Mouse (Mus musculus) left cerebral cortex, adult 6 months (tissue): ENCODE results near the gene Hsdl1. TPM values are rescaled to one million over a fixed set of nuclear protein-coding genes. Genes with fewer than 3 reads are reported as not detected.

ENCODE experiments used
- long read RNA-seq, 2 experiments: library from polyadenylated mRNA; unstranded; transcript quantifications; one replicate each; pipeline ENCODE4 v2.0.0; 2019 to 2020
- polyA plus RNA-seq: library from polyadenylated mRNA; unstranded; fragments of <200 nt; fragmentation: Nextera tagmentation; gene quantifications from 2 replicates; pipeline ENCODE4 v1.2.3, GENCODE M21; 2021

Gene Hsdl1
- polyA plus RNA-seq, result 32.9 and 40.8 TPM in 2 replicates
- long read RNA-seq, experiment 1, transcript Hsdl1-201 (5 exons, 3,141 nt), result major isoform, 435 of 518 reads
- long read RNA-seq, experiment 1, partial matches to known transcripts, result 11 of 518 reads
- long read RNA-seq, experiment 1, other reads (novel, unspliced or antisense), result 72 of 518 reads
- long read RNA-seq, experiment 2, transcript Hsdl1-201 (5 exons, 3,141 nt), result major isoform, 48 of 64 reads
- long read RNA-seq, experiment 2, partial matches to known transcripts, result 3 of 64 reads
- long read RNA-seq, experiment 2, other reads (novel, unspliced or antisense), result 13 of 64 reads

DNA sequence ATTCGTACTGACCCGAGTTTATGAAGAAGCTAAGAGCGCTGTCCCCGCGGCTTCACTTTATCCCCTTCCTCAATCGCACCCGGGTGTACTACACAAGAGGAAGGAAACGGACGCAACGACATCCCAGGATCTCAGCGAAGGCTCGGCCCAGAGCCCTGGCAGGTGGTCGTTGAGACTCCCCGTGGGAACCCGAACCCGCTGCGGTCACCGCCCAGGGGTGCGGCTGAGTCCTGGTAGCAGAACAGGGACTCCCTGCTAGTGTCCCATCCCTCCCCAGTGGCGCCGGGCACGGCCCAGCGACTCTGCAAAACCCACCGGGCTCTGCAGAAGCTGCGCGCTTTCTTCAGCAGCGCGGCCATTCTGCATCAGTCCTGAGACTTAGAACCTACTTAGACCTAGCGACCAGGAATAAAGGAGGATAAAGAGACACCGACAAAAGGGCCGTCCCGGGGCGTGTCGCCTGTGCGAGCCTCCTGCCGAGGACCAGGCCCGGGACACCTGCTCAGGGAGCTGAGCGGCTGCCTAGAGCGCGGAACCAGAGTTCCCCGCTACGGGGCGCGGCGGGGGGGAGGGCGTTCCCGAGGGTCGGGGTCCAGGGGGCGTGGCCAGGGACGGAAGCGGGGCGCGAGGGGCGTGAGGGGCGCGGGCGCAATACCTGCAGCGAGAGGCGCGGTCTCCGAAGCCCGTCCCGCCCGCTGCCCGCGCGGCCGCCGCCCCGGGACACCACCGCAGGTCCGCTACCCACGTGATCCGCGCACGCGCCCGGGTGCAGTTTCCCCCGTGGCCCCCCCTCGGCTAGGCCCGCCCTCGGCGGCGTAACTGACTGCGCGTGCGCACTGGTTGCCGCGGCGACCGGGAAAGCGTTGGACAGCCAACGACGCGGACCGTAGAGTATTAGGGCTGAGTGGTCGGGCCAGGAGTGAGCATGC is at the start of gene Hsdl1, which contains the start of gene Dnaaf1:
TSS of gene Hsdl1 (minus strand) at position 747 of the 929 bp plus-strand sequence.
TSS of gene Dnaaf1 (plus strand) at position 799 of the 929 bp plus-strand sequence.

GRCm38 (mm10) chr8:119612471-119612870 is 37.5 kb upstream of the Hsdl1 start, which contains the start of gene Adad2:
TSS of gene Adad2 (plus strand) at chr8:119612747.

DNA sequence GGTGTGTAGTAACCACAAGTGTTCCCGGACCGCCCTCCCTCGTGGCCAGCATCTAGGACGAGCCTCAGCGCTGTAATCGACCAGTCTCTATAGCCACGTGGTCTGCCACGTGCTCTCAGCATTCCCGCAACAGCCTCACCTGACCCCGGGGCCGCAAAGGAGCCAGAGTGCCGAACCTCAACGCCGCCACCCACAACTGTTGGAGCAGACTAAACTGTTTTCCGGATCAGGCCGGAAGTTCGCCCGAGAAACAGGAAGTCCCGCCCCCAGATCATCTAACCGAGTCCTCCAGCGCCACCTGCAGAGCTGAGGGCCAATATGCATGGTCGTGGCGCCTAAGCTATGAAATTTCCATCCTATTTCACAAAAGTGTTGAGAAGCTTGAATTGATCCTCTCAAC is 30.0 kb upstream of the Hsdl1 start, which contains the start of gene Taf1c:
TSS of gene Taf1c (minus strand) at position 227 of the 400 bp plus-strand sequence.

DNA sequence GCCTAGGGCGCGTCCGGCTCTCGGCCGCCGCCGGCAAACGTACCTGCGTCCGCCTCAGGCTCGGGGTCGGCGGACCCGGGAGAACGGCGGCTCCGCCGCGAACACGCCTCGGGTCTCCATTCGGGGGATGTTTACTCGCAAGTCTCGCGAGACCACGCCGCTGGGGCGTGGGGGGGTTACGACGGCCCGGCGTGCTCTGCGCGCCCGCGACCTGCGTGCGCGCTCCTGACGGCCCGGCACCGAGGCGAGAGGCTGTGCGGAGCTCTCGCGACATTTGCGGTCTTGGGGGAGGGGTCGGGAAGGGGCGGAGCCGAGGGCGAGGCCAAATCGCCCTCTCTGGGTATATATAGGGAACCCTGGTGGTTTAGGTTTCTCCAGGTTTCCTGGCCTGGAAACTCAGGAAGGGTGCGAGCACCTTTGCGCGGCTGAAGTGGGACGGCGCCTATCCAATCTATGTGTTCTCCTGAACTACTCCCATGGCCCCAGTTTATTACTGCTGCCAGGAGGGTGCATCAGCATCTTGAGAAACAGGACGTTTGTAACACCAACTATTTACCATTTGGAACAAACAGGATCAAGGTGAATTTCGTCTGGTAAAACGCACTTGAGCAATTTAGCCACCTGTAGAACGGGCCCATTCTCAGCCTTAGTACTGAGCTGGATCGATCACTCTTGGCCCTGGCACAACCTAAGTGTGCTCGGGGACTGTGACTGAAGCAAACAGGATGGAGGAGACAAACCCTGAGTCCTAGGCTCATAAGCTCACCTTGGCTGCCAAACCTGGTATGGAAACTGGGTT is 16.2 kb downstream of the Hsdl1 start, which contains the start of gene Mbtps1:
TSS of gene Mbtps1 (minus strand) at position 133 of the 799 bp plus-strand sequence.

Other genes starting within 250 kb of the Hsdl1 start
- gene Hsbp1, start 230.7 kb downstream of the Hsdl1 start, polyA plus RNA-seq, result 681 and 799 TPM in 2 replicates
- 5.9 and 34.8 TPM in 2 replicates for gene Mlycd, start 180.3 kb downstream of the Hsdl1 start, polyA plus RNA-seq
- 0.22 and 0.60 TPM in 2 replicates for gene Osgin1, start 141.1 kb downstream of the Hsdl1 start, polyA plus RNA-seq
- gene Necab2, start 128.5 kb downstream of the Hsdl1 start, polyA plus RNA-seq, result 29.3 and 70.6 TPM in 2 replicates
- gene Slc38a8, start 73.5 kb downstream of the Hsdl1 start, polyA plus RNA-seq, result 0.09 TPM in 1 of 2 replicates, not detected in the other
- 14.2 and 16.5 TPM in 2 replicates for gene Mbtps1, start 16.4 kb downstream of the Hsdl1 start, polyA plus RNA-seq
- gene Dnaaf1, start 52 bp upstream of the Hsdl1 start, polyA plus RNA-seq, result 0.32 and 0.41 TPM in 2 replicates
- gene Taf1c, start 30.0 kb upstream of the Hsdl1 start, polyA plus RNA-seq, result 3.0 and 3.8 TPM in 2 replicates
- not detected in 2 replicates for gene Adad2, start 37.6 kb upstream of the Hsdl1 start, polyA plus RNA-seq
- gene Kcng4, start 60.5 kb upstream of the Hsdl1 start, polyA plus RNA-seq, result 4.1 and 4.4 TPM in 2 replicates
- gene Wfdc1, start 91.2 kb upstream of the Hsdl1 start, polyA plus RNA-seq, result 12.0 and 15.7 TPM in 2 replicates
- gene Atp2c2, start 124.8 kb upstream of the Hsdl1 start, polyA plus RNA-seq, result 0.21 and 0.29 TPM in 2 replicates
- gene Tldc1, start 203.2 kb upstream of the Hsdl1 start, polyA plus RNA-seq, result 5.0 and 5.6 TPM in 2 replicates